Mouse (Mus musculus): Measurements from ENCODE around the gene Opn1mw. TPM values are rescaled to one million over a fixed set of nuclear protein-coding genes. Genes with fewer than 3 reads are reported as not detected.

Opn1mw gene
- total and polyA plus RNA-seq, 3 experiments, result not detected

GRCm38 (mm10) chrX:74114036-74114435 is 13.2 kb upstream of the Opn1mw start:
- TF ChIP-seq NRF1 (IDR thresholded peaks at IDR 0.05; ENCODE audit: insufficient read depth, low read depth, low read length, poor library complexity, severe bottlenecking) (no peak), POLR2A (IDR thresholded peaks at IDR 0.05; ENCODE audit: control insufficient read depth in 1 of 2, insufficient read depth in 1 of 2, low read depth in 1 of 2, low read length in 2 of 2, poor library complexity in 1 of 2) (no peak), CTCF (IDR thresholded peaks at IDR 0.05 in 2 of 3, conservative IDR thresholded peaks at IDR 0.05 in 1 of 3; ENCODE audit: control insufficient read depth in 1 of 3, insufficient read depth in 1 of 3, low read depth in 2 of 3, low read length in 3 of 3, poor library complexity in 1 of 3, severe bottlenecking in 1 of 3) (no peak), GABPA (IDR thresholded peaks at IDR 0.05; ENCODE audit: low read depth, low read length) (no peak), ZC3H11A (IDR thresholded peaks at IDR 0.05; ENCODE audit: low read depth, low read length) (no peak), SMC3 (IDR thresholded peaks at IDR 0.05; ENCODE audit: low read depth, low read length) (no peak), POLR2AphosphoS2 (IDR thresholded peaks at IDR 0.05; ENCODE audit: low read length) (no peak), MEF2A (IDR thresholded peaks at IDR 0.05; ENCODE audit: extremely low read depth, insufficient replicate concordance, low read depth, low read length, poor library complexity, severe bottlenecking) (no peak), RCOR1 (IDR thresholded peaks at IDR 0.05; ENCODE audit: low read depth, low read length) (no peak), SIN3A (IDR thresholded peaks at IDR 0.05; ENCODE audit: low read length) (no peak), ZKSCAN1 (IDR thresholded peaks at IDR 0.05; ENCODE audit: low read depth, low read length) (no peak), RAD21 (IDR thresholded peaks at IDR 0.05; ENCODE audit: low read depth, low read length) (no peak), USF2 (IDR thresholded peaks at IDR 0.05; ENCODE audit: borderline replicate concordance in 1 of 2, insufficient read depth in 1 of 2, low read depth in 1 of 2, low read length in 2 of 2) (no peak), BHLHE40 (IDR thresholded peaks at IDR 0.05; ENCODE audit: borderline replicate concordance, low read depth, low read length) (no peak), KAT2A (conservative IDR thresholded peaks at IDR 0.05; ENCODE audit: low read depth, low read length) (no peak), HCFC1 (IDR thresholded peaks at IDR 0.05; ENCODE audit: low read depth, low read length) (no peak), JUND (IDR thresholded peaks at IDR 0.05; ENCODE audit: low read depth, low read length) (no peak), TBP (IDR thresholded peaks at IDR 0.05; ENCODE audit: low read depth, low read length) (no peak), ELF1 (IDR thresholded peaks at IDR 0.05; ENCODE audit: low read depth, low read length) (no peak)

GRCm38 (mm10) chrX:74115511-74115910 is 11.8 kb upstream of the Opn1mw start:
- Histone ChIP-seq H3K9ac (ENCODE audit: control insufficient read depth, low read depth, low read length, poor library complexity, severe bottlenecking) (peak overlapping the region; percentile 72), H3K27ac (ENCODE audit: control insufficient read depth, low read depth, low read length) (peak overlapping the region; percentile 52), H3K79me2 (ENCODE audit: control insufficient read depth, insufficient read depth, low read length, poor library complexity) (no peaks in the 10 kb centered on the region), H3K9me3 (replicated peaks; ENCODE audit: insufficient read depth, low read length) (no peaks in the 10 kb centered on the region), H3K36me3 (ENCODE audit: control insufficient read depth in 1 of 2, insufficient read depth in 2 of 2, low read length in 2 of 2) (no peaks in the 10 kb centered on the region), H3K27me3 (ENCODE audit: control insufficient read depth in 1 of 2, insufficient read depth in 2 of 2, low read length in 2 of 2) (no peaks in the 10 kb centered on the region), H3K4me1 (ENCODE audit: control insufficient read depth in 1 of 2, insufficient read depth in 2 of 2, low read length in 2 of 2) (no peaks in the 10 kb centered on the region; a peak in 1 of 4 replicates), H3K4me3 (ENCODE audit: control insufficient read depth in 1 of 2, insufficient read depth in 1 of 2, low read depth in 2 of 2, low read length in 2 of 2) (peak overlapping the region; percentile 68 to 96)
- DNase-seq (ENCODE audit: low read depth, low spot score), result peak; percentile 73
- TF ChIP-seq SMC3 (IDR thresholded peaks at IDR 0.05; ENCODE audit: low read depth, low read length) (peak; percentile 58), TAL1 (IDR thresholded peaks at IDR 0.05; ENCODE audit: low read length) (no peak), NELFE (IDR thresholded peaks at IDR 0.05; ENCODE audit: low read depth, low read length) (no peak), MXI1 (IDR thresholded peaks at IDR 0.05; ENCODE audit: low read depth, low read length) (0 out of 2 replicates have a peak, but pooled peaks have one; percentile 31), CTCF (IDR thresholded peaks at IDR 0.05 in 2 of 3, conservative IDR thresholded peaks at IDR 0.05 in 1 of 3; ENCODE audit: control insufficient read depth in 1 of 3, insufficient read depth in 1 of 3, low read depth in 2 of 3, low read length in 3 of 3, poor library complexity in 1 of 3, severe bottlenecking in 1 of 3) (peak; percentile 35 to 73 (median 61); a peak in 5 of 6 replicates), CHD2 (IDR thresholded peaks at IDR 0.05; ENCODE audit: low read length) (no peak), ZC3H11A (IDR thresholded peaks at IDR 0.05; ENCODE audit: low read depth, low read length) (peak; percentile 60), MYB (IDR thresholded peaks at IDR 0.05; ENCODE audit: low read depth, low read length) (no peak), MAFK (IDR thresholded peaks at IDR 0.05; ENCODE audit: borderline replicate concordance, low read depth, low read length) (no peak), MYC (IDR thresholded peaks at IDR 0.05; ENCODE audit: low read depth, low read length) (no peak), POLR2AphosphoS5 (IDR thresholded peaks at IDR 0.05; ENCODE audit: borderline replicate concordance, low read depth, low read length) (no peak), POLR2A (IDR thresholded peaks at IDR 0.05; ENCODE audit: control insufficient read depth in 1 of 2, insufficient read depth in 1 of 2, low read depth in 1 of 2, low read length in 2 of 2, poor library complexity in 1 of 2) (no peak), TBP (IDR thresholded peaks at IDR 0.05; ENCODE audit: low read depth, low read length) (peak; percentile 50; the same call in 1 of the 2 replicates), ZNF384 (IDR thresholded peaks at IDR 0.05; ENCODE audit: low read depth, low read length) (peak; percentile 20; the same call in 1 of the 2 replicates), MAX (IDR thresholded peaks at IDR 0.05; ENCODE audit: low read length) (no peak), SIN3A (IDR thresholded peaks at IDR 0.05; ENCODE audit: low read length) (peak; percentile 28; the same call in 1 of the 2 replicates), ELF1 (IDR thresholded peaks at IDR 0.05; ENCODE audit: low read depth, low read length) (0 out of 2 replicates have a peak, but pooled peaks have one; percentile 31), RAD21 (IDR thresholded peaks at IDR 0.05; ENCODE audit: low read depth, low read length) (peak; percentile 62)

More at GRCm38 (mm10) chrX:74114036-74114435, 13.2 kb upstream of the Opn1mw start:
- Histone ChIP-seq H3K27me3 (ENCODE audit: control insufficient read depth in 1 of 2, insufficient read depth in 2 of 2, low read length in 2 of 2) (no peaks in the 10 kb centered on the region), H3K4me1 (ENCODE audit: control insufficient read depth in 1 of 2, insufficient read depth in 2 of 2, low read length in 2 of 2) (no peaks in the 10 kb centered on the region; a peak in 1 of 4 replicates), H3K36me3 (ENCODE audit: control insufficient read depth in 1 of 2, insufficient read depth in 2 of 2, low read length in 2 of 2) (no peaks in the 10 kb centered on the region), H3K79me2 (ENCODE audit: control insufficient read depth, insufficient read depth, low read length, poor library complexity) (no peaks in the 10 kb centered on the region), H3K27ac (ENCODE audit: control insufficient read depth, low read depth, low read length) (no peak overlapping the region), H3K9me3 (replicated peaks; ENCODE audit: insufficient read depth, low read length) (no peaks in the 10 kb centered on the region), H3K4me3 (ENCODE audit: control insufficient read depth in 1 of 2, insufficient read depth in 1 of 2, low read depth in 2 of 2, low read length in 2 of 2) (no peak overlapping the region), H3K9ac (ENCODE audit: control insufficient read depth, low read depth, low read length, poor library complexity, severe bottlenecking) (no peak overlapping the region)
- DNase-seq (ENCODE audit: low read depth, low spot score), result no peak
